Mouse (Mus musculus): ENCODE results near the gene Plin3. TPM values are rescaled to one million over a fixed set of nuclear protein-coding genes. Genes with fewer than 3 reads are reported as not detected.

Plin3 gene
- polyA plus RNA-seq, 1 experiment from 2014 or later, result 72.2 TPM

DNA sequence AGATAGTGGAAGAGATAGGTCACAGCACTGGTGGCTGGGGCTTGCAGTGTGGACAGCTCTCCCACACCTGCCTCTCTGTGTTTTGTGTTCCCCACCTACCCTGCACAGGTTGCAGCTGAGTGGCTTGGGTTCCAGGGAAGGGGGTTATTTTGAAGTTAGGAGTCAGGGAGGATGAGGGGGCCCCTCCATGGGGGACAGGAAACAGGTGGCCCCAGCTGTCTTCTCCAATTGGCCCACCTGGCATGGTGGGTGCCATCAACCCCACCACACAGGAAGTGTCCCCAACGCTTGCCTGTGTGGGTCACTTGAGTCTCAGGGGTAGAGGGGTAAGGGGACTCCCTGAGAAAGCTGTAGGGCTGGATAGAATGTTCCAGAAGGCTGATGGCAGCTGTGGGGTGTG is 618 bp upstream of the Plin3 start:
- no peaks in the 10 kb centered on the region for H3K27me3 ChIP-seq (replicated peaks; ENCODE audit: low read depth, poor library complexity, severe bottlenecking)
- no peak overlapping the region for H3K4me3 ChIP-seq
- H3K27ac ChIP-seq (replicated peaks), result no peak overlapping the region
- H3K4me1 ChIP-seq, result peaks cover 44% of the 10 kb centered on the region
- no peaks in the 10 kb centered on the region for H3K9me3 ChIP-seq
- no peaks in the 10 kb centered on the region for H3K36me3 ChIP-seq (replicated peaks)
- 69% methylated on average over 1 of the region's 1 CpGs for WGBS
- no peak for DNase-seq (ENCODE audit: low spot score)

- peaks cover 51% of the 10 kb centered on the region for H3K4me1 ChIP-seq
- no peaks in the 10 kb centered on the region for H3K27me3 ChIP-seq (replicated peaks; ENCODE audit: low read depth, poor library complexity, severe bottlenecking)
- peak overlapping the region; percentile 68; the same call in 1 of the 2 replicates for H3K4me3 ChIP-seq
- peaks cover 1% of the 10 kb centered on the region for H3K36me3 ChIP-seq (replicated peaks)
- H3K9me3 ChIP-seq, result no peaks in the 10 kb centered on the region
- WGBS, result 69% methylated on average over 7 of the region's 7 CpGs
- no peak for DNase-seq (ENCODE audit: low spot score)
- peak overlapping the region; percentile 92 for H3K27ac ChIP-seq (replicated peaks)
These were observed 722 bp downstream of the Plin3 start for GRCm38 (mm10) chr17:56291826-56292475.

- H3K27me3 ChIP-seq (replicated peaks; ENCODE audit: low read depth, poor library complexity, severe bottlenecking), result no peaks in the 10 kb centered on the region
- peak overlapping the region; percentile 92 for H3K27ac ChIP-seq (replicated peaks)
- no peaks in the 10 kb centered on the region for H3K9me3 ChIP-seq
- WGBS, result under 1% methylated on average over 16 of the region's 16 CpGs
- H3K4me1 ChIP-seq, result peaks cover 51% of the 10 kb centered on the region
- peaks cover 9% of the 10 kb centered on the region for H3K36me3 ChIP-seq (replicated peaks)
- H3K4me3 ChIP-seq, result peak overlapping the region; percentile 68
- peak; percentile 94 for DNase-seq (ENCODE audit: low spot score)
These were observed 1.5 kb downstream of the Plin3 start for GRCm38 (mm10) chr17:56291171-56291511.

GRCm38 (mm10) chr17:56290388-56291170 is 2.1 kb downstream of the Plin3 start:
- Histone ChIP-seq H3K9me3 (no peaks in the 10 kb centered on the region), H3K4me3 (peak overlapping the region; percentile 68), H3K4me1 (peaks cover 51% of the 10 kb centered on the region), H3K27me3 (replicated peaks; ENCODE audit: low read depth, poor library complexity, severe bottlenecking) (no peaks in the 10 kb centered on the region), H3K36me3 (replicated peaks) (peaks cover 15% of the 10 kb centered on the region), H3K27ac (replicated peaks) (peak overlapping the region; percentile 92)
- DNase-seq (ENCODE audit: low spot score), result peak; percentile 96
- WGBS, result 2% methylated on average over 17 of the region's 17 CpGs

- Histone ChIP-seq H3K4me1 (peaks cover 51% of the 10 kb centered on the region), H3K4me3 (peak overlapping the region; percentile 68), H3K36me3 (replicated peaks) (peaks cover 24% of the 10 kb centered on the region), H3K9me3 (no peaks in the 10 kb centered on the region), H3K27ac (replicated peaks) (peak overlapping the region; percentile 92), H3K27me3 (replicated peaks; ENCODE audit: low read depth, poor library complexity, severe bottlenecking) (no peaks in the 10 kb centered on the region)
- peak; percentile 81 for DNase-seq (ENCODE audit: low spot score)
- WGBS, result under 1% methylated on average over 23 of the region's 23 CpGs
These were observed 3.0 kb downstream of the Plin3 start for GRCm38 (mm10) chr17:56289371-56290331.

- DNase-seq (ENCODE audit: low spot score), result no peak
- Histone ChIP-seq H3K27ac (replicated peaks) (peak overlapping the region; percentile 92), H3K4me3 (peak overlapping the region; percentile 68), H3K27me3 (replicated peaks; ENCODE audit: low read depth, poor library complexity, severe bottlenecking) (no peaks in the 10 kb centered on the region), H3K4me1 (peaks cover 51% of the 10 kb centered on the region), H3K36me3 (replicated peaks) (peaks cover 32% of the 10 kb centered on the region), H3K9me3 (no peaks in the 10 kb centered on the region)
- WGBS, result 32% methylated on average over 3 of the region's 3 CpGs
These were observed 3.8 kb downstream of the Plin3 start for GRCm38 (mm10) chr17:56288866-56289265.

GRCm38 (mm10) chr17:56287830-56288229 is 4.8 kb downstream of the Plin3 start:
- 52% methylated on average over 3 of the region's 3 CpGs for WGBS

DNA sequence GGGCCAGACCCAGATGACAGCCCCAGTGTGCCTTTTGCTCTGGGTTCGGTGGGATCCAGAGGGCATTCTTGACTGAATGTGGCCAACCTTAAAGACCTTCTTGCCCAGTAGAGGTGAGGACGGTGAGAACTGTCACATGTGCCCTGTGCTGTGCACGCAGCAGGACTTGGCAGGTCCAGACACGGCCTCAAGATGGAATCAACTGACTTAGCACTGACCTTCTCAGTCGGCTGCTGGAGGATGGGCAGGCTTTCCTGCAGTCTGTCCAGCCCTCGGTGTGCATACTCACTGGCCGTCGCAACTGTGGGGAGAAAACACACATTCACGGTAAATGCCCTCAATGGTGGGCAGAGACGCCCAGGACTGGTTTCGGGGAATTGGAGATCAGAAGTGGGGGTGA is 6.7 kb downstream of the Plin3 start:
- peaks cover 57% of the 10 kb centered on the region for H3K36me3 ChIP-seq (replicated peaks)
- WGBS, result 93% methylated on average over 11 of the region's 11 CpGs
- no peak for DNase-seq (ENCODE audit: low spot score)

More at GRCm38 (mm10) chr17:56287830-56288229, 4.8 kb downstream of the Plin3 start:
- Histone ChIP-seq H3K36me3 (replicated peaks) (peaks cover 41% of the 10 kb centered on the region), H3K27ac (replicated peaks) (peak overlapping the region; percentile 67), H3K9me3 (no peaks in the 10 kb centered on the region), H3K27me3 (replicated peaks; ENCODE audit: low read depth, poor library complexity, severe bottlenecking) (no peaks in the 10 kb centered on the region), H3K4me1 (peaks cover 51% of the 10 kb centered on the region), H3K4me3 (peak overlapping the region; percentile 68)
- no peak for DNase-seq (ENCODE audit: low spot score)

DNA sequence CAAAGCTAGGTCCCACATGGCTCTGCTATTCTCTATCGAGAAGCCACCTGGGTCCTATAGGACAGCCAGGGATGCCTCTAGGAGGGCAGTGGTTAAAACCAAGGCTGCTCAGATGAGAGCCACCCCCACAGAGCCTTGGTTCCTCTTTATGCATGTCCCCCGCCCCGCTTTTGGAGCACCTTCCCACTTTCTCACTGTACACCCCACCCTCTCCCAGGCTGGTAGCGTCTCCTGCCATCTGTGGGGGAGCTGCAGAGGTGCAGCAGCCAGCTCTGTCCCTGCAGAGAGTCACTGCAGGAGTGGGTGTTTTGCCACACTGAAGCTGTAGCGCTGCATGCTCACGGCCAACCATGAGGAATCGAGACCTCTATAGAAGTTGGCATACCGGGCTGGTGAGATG is 9.4 kb downstream of the Plin3 start:
- H3K27ac ChIP-seq (replicated peaks), result no peak overlapping the region
- H3K36me3 ChIP-seq (replicated peaks), result peaks cover 77% of the 10 kb centered on the region
- peaks cover 8% of the 10 kb centered on the region for H3K4me1 ChIP-seq
- no peak for DNase-seq (ENCODE audit: low spot score)
- H3K4me3 ChIP-seq, result no peak overlapping the region
- no peaks in the 10 kb centered on the region for H3K9me3 ChIP-seq
- 93% methylated on average over 8 of the region's 8 CpGs for WGBS
- no peaks in the 10 kb centered on the region for H3K27me3 ChIP-seq (replicated peaks; ENCODE audit: low read depth, poor library complexity, severe bottlenecking)

More for the DNA sequence above, 6.7 kb downstream of the Plin3 start:
- Histone ChIP-seq H3K27ac (replicated peaks) (no peak overlapping the region), H3K27me3 (replicated peaks; ENCODE audit: low read depth, poor library complexity, severe bottlenecking) (no peaks in the 10 kb centered on the region), H3K9me3 (no peaks in the 10 kb centered on the region), H3K4me1 (peaks cover 35% of the 10 kb centered on the region), H3K4me3 (no peak overlapping the region)

DNA sequence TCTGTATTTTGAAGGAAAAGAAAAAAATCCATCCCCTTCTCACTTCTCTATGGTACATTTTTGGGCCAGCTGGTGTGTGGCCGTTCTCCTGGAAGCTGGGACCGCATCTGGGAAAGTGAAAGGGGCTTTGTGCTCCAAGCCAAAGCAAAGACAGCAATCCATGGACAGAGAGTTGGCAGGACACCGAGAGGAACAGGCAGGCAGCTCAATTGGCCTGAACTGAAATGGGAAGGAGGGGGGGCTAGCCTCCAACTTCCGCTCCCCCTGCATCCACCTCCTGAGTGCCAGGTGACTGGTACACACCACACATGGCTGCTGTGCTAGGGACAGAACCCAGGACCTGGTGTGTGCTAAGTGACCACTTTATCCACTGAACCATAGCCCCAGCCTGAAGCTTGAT is 9.9 kb downstream of the Plin3 start:
- 81% methylated on average over 4 of the region's 4 CpGs for WGBS
- Histone ChIP-seq H3K9me3 (no peaks in the 10 kb centered on the region), H3K27me3 (replicated peaks; ENCODE audit: low read depth, poor library complexity, severe bottlenecking) (no peaks in the 10 kb centered on the region), H3K4me3 (no peak overlapping the region), H3K36me3 (replicated peaks) (peaks cover 78% of the 10 kb centered on the region), H3K27ac (replicated peaks) (no peak overlapping the region), H3K4me1 (peaks cover 6% of the 10 kb centered on the region)
- no peak for DNase-seq (ENCODE audit: low spot score)

DNA sequence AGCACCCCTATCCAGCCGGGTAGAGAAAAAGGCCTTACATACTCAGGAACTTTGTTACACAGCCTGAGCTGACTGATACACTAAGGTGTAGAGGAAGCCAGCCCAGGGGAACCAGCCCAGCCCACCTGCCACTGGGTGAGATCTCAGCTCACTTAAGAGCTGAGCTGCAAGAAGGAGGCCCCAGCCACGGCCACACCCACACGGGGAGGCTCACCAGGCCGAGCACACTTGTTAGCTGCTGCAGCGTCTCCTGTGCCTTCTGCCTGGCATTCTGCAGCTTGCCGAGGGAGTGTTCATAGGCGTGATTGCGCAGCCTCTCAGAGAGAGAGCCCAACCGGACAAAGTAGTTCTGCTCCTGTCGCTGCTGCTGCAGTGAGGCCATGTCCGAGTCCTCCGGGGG is 11.5 kb downstream of the Plin3 start:
- peaks cover 69% of the 10 kb centered on the region for H3K36me3 ChIP-seq (replicated peaks)
- no peaks in the 10 kb centered on the region for H3K9me3 ChIP-seq
- H3K27ac ChIP-seq (replicated peaks), result no peak overlapping the region
- 91% methylated on average over 12 of the region's 12 CpGs for WGBS
- H3K4me1 ChIP-seq, result peaks cover 18% of the 10 kb centered on the region
- H3K4me3 ChIP-seq, result no peak overlapping the region
- no peak for DNase-seq (ENCODE audit: low spot score)
- no peaks in the 10 kb centered on the region for H3K27me3 ChIP-seq (replicated peaks; ENCODE audit: low read depth, poor library complexity, severe bottlenecking)

DNA sequence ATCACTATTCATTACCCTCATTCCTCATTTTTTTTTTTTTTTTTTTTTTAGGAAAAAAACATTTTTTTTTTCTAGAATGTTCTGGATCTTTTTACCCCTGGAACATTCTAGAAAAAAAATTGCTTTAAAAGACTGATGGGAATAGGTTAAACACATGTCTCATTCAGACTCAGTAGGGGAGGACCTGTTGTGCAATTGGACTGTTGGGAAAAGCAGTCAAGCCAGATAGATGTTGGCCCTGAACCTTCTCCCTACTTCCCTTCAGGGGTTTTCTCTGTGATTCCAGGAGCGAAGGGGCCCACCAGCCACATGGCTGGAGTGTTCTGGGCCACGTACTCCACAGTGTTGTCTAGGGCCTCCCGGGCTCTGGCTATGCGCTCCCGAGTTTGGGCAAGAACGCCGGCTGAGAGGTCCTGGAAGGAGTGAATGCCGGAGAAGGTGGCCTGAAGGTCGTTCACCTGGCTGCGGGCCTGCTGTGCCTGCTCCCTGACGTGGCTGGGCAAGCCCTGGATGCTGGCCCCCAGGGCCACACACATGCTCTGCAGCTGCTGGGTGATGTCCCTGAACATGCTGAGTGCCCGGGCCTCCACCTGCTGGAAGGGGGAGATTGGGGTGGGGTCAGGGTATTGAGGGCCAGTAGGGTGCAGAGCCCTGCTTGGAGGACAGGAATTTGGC is 13.1 kb downstream of the Plin3 start:
- Histone ChIP-seq H3K36me3 (replicated peaks) (peaks cover 53% of the 10 kb centered on the region), H3K4me3 (no peak overlapping the region), H3K9me3 (no peaks in the 10 kb centered on the region), H3K4me1 (peaks cover 25% of the 10 kb centered on the region), H3K27ac (replicated peaks) (no peak overlapping the region; the same call in 1 of the 2 replicates), H3K27me3 (replicated peaks; ENCODE audit: low read depth, poor library complexity, severe bottlenecking) (no peaks in the 10 kb centered on the region)
- 92% methylated on average over 12 of the region's 12 CpGs for WGBS
- DNase-seq (ENCODE audit: low spot score), result no peak

Data from embryonic facial prominence, embryonic 10.5 days (tissue).